Mouse (Mus musculus): ENCODE measurements around the gene Tpk1.
"Not testable (repeated sequence)": the region's sequence is repeated elsewhere in the genome, so short reads cannot be mapped to it uniquely, and the experiment has no call there.

Tpk1 gene

DNA sequence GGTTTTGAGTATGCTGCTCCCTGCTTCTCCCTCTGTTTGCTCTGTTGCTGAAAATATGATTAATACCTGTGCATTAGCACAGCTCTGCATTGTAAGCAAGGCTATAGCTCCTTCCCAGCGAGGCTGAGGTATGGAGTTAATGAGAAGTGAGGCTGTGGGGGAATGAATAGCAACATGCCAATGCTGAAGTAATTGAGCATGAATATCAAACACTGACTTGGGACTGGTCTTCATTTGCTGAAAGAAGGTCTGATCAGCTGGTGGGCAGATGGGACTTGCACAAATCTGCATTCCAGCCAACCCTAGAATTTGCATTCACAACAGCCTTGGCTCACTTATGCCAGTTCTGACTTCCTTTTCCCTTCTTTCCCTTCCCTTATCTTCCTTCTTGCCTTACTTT, 144.0 kb downstream of the Tpk1 start:
- no peak for DNase-seq (ENCODE audit: low read depth, low spot score)

DNA sequence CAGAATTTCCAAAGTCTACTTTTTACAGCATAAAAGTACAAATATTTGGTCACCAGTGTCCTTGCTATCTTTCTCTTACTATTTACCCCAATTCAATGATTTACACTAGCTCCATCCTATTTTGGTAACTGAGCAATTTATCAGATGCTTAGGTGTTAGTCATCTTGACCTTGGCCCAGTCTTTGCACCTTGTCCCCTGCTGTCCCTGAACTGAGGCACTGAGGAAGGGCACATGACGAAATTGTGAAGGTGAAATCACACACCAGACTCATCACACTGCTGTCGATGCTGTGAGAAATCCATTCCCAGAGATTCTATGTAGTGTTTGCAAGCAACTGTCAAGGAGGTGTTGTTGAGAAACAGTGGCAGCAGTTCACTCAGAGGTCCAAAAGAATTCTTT, 145.9 kb downstream of the Tpk1 start:
- DNase-seq (ENCODE audit: low read depth, low spot score), result no peak

DNA sequence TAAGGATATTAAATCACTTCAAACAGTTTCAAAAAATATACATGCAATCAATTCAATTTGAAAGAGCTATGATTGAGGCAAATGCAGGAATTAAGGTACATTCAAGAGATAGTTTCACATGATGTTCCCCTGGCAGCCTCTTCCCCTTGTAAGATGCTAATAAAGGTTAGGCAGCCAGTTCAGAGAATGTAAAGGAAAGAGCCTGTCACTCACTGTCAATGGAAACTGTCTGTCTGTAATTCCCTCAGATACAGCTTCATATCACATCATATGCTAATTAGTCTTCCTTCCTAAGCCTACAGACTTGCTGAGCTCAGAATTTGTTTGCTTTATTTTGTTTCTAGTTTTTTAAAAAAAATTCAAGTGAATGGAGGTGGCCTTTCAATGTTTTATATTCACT, 147.7 kb downstream of the Tpk1 start:
- no peak for DNase-seq (ENCODE audit: low read depth, low spot score)

DNA sequence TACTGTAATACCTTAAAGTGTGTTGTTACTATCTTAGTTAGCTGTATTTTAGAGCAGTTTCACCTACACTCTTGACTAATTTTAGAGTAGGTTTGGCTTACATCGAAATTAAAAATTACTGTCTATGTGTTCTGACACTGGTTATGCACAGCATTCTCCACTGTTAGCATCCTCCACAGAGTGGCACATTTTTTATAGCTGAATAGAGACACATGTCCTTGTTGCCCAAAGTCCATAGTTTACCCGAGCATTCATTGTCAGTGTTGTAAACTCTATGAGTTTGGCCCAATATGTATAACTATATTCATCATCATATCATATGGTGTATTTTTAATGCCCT, 148.8 kb downstream of the Tpk1 start:
- no peak for DNase-seq (ENCODE audit: low read depth, low spot score)

DNA sequence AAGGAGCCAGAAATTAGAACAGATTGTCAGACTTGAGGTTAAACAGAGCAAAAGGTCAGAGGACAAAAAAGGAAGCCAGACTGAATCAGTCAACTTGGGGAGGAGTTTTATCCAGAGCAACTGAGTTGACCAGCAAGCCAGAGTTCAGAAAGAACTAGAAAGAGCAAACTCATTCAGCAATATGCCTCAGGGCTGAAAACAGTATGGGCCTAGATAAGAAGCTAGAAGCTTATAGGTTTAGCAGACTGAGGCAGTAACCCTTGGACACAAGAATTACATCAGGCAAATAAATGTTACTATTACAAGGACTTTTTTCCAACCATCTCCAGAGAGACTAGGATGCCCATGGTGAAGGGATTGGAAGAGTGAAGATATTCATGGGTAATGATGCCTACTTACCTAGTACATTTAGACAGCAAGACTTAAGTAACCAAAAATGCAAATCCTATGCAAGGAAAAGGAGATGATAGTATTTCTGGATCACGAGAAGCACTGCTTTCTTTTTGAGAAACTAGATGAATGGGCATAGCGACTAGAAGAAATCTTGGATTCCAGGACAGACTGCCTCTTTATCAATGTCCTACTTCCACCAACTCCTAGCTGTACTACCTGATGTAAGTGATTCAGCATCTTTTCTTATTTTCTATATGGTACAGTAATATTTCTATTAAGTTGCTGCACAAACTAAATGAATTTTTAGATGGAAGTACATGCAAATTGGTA, 149.3 kb downstream of the Tpk1 start:
- no peak for DNase-seq (ENCODE audit: low read depth, low spot score)

GRCm38 (mm10) chr6:43506686-43507385, 159.2 kb downstream of the Tpk1 start:
- not testable (repeated sequence) for DNase-seq (ENCODE audit: low read depth, low spot score)

GRCm38 (mm10) chr6:43504609-43505230, 161.4 kb downstream of the Tpk1 start:
- no peak for DNase-seq (ENCODE audit: low read depth, low spot score)

GRCm38 (mm10) chr6:43492367-43492766, 173.7 kb downstream of the Tpk1 start:
- no peak for DNase-seq (ENCODE audit: low read depth, low spot score)

DNA sequence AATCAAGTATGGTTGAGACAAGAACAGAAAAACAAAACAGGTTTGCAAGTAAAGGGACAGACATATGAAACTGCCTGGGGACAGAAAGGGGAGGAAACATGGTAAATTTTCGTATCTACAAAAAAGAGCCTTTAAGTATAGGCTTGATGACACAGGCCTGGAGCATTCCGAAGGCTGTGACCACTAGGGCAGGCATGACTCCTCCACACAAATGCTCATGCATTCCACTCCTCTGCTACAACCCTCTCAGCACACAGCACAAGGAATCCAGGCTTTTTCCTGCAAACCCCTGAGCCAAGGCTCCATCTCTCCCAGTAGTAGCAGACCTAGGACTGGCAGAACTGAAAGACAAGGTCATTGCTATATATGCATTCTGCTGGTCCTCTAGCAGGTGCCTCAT, 179.4 kb downstream of the Tpk1 start:
- no peak for DNase-seq (ENCODE audit: low read depth, low spot score)

DNA sequence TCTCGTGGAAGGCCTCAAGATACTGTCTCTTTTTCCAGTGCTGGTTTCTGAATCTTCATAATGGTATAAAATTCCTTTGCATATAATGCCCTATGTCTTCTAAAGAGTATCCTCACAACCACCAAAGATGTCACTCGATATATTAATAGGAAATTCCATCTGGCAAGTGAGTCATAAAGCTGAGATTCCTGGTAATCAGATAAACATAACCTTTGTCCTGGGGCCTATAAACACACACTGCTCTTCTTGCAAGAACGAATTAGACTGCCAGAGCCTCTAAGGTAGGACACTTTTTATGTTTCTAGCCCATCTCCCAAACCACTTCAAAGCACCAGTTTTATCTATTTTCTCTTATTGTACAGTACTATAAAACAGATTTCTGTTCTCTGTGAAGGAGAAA, 185.4 kb downstream of the Tpk1 start:
- DNase-seq (ENCODE audit: low read depth, low spot score), result no peak

- no peak for DNase-seq (ENCODE audit: low read depth, low spot score)
Measured at GRCm38 (mm10) chr6:43478810-43479209, 187.3 kb downstream of the Tpk1 start.

- no peak for DNase-seq (ENCODE audit: low read depth, low spot score)
Measured at GRCm38 (mm10) chr6:43476406-43476805, 189.7 kb downstream of the Tpk1 start.

- no peak for DNase-seq (ENCODE audit: low read depth, low spot score)
Measured at GRCm38 (mm10) chr6:43475921-43476320, 190.2 kb downstream of the Tpk1 start.

DNA sequence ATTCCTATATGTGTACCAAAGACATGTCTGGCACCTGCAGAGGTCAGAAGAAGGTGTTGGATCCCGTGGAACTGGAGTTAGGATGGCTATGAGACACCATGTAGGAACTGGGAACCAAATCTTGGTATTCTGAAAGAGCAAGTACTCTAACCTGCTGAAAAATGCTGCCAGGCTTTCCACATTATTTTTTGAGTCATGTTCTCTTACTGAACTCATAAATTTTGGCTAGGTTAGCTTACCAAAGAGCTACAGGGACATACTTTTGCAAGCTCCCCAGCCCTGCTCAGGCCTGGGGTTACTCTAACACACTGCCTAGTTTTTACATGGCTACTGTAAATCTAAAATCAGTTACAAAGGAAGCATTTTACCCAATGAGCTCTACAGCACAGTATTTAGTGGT, 194.5 kb downstream of the Tpk1 start:
- no peak for DNase-seq (ENCODE audit: low read depth, low spot score)

DNA sequence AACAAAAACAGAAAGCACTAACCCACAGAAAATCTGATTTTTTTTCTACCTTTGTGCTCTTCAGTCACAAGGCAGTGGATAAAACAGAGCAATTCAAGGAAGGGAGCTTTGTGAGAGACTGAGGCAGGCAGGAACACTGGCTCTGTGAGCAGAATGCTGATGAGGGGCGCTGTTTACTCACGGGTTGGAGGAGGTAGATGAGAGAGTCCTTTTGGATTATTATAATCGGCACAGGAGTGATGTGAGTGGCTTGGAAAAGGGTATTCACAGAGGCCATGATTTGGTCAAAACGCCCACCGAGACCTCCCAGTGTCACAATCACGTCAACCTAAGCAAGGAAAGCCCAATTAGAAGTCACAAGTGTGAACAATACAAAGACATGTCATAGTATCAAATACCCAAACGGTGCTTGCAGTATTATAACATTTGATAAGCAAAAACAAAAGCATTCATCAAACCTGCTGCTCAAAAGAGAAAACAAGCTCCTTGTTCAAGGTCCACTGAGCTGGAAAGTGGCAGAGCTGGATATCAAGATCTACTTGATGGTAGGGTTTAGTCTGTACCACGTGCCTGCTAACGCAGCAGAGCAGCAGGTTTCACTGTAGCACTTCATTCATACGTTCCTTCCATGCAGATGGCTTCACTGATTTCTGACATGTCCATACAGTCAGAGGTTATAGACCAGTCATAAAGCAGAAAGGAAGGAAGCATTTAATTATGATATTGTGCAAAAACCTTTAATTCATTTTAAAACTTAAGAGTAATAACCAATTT, 197.1 kb downstream of the Tpk1 start:
- no peak for DNase-seq (ENCODE audit: low read depth, low spot score)

GRCm38 (mm10) chr6:43462849-43463369, 203.2 kb downstream of the Tpk1 start:
- DNase-seq (ENCODE audit: low read depth, low spot score), result no peak

DNA sequence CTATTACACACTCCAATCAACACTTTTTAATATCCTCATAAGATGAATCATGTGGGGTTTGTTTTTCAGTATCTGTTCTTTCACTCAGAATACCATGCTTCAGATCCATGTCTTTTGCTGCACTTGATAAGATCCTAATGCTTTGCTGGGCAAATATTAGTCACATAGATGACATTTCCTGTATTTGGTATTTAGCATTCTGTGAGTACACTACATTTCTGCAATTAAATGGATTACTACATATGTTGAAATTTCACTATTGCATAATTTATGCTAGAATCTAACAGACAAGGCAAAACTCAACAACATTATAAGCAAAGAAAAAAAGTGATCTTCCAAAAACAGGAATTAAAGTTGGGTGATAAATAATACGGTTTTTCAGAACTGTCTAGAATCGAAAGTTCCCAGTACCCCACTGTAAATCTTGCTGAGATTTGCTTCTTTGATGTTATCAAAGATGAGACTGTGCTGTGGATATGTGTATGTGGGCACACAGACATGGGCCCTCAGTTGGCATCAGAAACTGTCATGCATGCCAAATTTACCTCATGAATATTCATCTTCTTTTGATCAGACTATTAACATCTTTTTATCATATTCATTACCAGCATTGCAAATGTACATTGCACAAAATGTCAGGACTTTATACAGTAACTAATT, 203.8 kb downstream of the Tpk1 start:
- DNase-seq (ENCODE audit: low read depth, low spot score), result no peak

DNA sequence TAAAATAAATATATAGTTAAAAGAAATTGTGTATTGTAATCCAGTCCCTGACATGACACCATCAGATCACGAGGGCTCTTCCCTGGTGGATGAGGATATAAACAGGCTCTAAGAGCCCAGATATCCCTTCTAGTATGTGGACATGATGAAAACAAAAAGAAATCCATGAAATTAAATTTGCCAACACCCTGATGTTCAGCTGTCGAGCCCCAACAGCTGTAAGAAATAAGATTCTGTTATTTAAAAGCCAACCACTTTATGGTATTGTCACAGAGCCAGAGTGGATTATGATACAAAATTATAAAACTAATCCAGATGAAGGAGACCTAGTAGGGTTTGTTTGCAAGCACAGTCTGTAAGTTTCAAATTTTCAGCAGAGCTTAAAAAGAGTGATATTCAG, 207.0 kb downstream of the Tpk1 start:
- no peak for DNase-seq (ENCODE audit: low read depth, low spot score)

GRCm38 (mm10) chr6:43457989-43458388, 208.1 kb downstream of the Tpk1 start:
- no peak for DNase-seq (ENCODE audit: low read depth, low spot score)

DNA sequence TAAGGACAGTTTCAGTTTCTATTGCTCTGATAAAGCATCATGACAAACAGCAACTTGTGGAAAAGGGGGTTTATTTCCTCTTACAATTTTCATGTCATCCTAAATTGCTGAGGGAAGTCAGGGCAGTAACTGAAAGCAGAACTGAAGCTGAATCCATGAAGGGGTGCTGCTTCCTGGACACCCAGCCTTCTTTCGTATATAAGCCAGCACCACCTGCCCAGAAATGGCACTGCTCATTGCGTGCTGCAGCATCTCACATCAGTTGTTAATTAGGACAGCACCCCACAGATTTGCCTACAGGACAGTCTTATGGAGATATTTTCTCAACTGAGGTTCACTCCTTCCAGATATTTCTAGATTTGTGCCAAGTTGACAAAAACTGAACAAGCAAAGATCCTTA, 216.6 kb downstream of the Tpk1 start:
- DNase-seq (ENCODE audit: low read depth, low spot score), result no peak

GRCm38 (mm10) chr6:43445856-43446255, 220.2 kb downstream of the Tpk1 start:
- no peak for DNase-seq (ENCODE audit: low read depth, low spot score)

- no peak for DNase-seq (ENCODE audit: low read depth, low spot score)
Measured at GRCm38 (mm10) chr6:43442191-43442590, 223.9 kb downstream of the Tpk1 start.
